Mouse (Mus musculus) cerebellum, adult 2 months (tissue): Measurements from ENCODE around the gene Chdh.

Source experiments
- CTCF ChIP-seq: fragments of 200-500 bp; IDR thresholded peaks from 2 replicates; pipeline ENCODE4 v1.5.1; 2011; ENCODE audit warnings: low read depth, mild to moderate bottlenecking, control low read depth, low read length, moderate library complexity, borderline replicate concordance; ENCODE audit not compliant: insufficient read depth
- POLR2A ChIP-seq: fragments of 200-500 bp; IDR thresholded peaks from 2 replicates; pipeline ENCODE4 v1.6.1; 2011; ENCODE audit warnings: low read length, control low read depth, borderline replicate concordance; ENCODE audit not compliant: insufficient read depth

DNA sequence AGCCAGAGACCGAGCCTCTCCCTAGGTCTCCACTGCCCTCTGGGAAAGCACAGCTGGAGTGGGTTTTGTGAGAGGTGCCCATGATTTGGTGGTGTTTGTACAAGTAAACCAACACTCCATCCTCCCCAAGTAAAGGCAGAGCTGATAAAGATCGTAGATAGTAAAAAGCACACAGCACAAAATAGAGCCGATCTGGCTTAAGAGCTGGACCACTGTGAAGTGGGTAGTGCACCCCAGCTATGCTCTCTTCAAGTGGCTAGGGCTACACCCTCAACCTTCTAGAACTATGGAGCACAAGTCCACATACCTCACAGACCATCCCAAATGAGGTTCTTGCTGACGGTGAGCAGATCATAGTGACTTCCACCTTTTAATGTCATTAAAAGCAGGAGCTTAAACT lies 30.6 kb downstream of the Chdh start:
- TF ChIP-seq POLR2A = no peak
- TF ChIP-seq CTCF = no peak
